Mouse (Mus musculus) A20 (cell line): ENCODE data around the gene Rhebl1.
A peak's percentile ranks its signal among the peaks of the same experiment; 100 is the strongest.

Source experiments
- DNase-seq: peaks from one replicate; pipeline ENCODE4 v3.0.0-alpha.2; 2011; ENCODE audit warnings: low read depth, low spot score

The Rhebl1 gene

DNA sequence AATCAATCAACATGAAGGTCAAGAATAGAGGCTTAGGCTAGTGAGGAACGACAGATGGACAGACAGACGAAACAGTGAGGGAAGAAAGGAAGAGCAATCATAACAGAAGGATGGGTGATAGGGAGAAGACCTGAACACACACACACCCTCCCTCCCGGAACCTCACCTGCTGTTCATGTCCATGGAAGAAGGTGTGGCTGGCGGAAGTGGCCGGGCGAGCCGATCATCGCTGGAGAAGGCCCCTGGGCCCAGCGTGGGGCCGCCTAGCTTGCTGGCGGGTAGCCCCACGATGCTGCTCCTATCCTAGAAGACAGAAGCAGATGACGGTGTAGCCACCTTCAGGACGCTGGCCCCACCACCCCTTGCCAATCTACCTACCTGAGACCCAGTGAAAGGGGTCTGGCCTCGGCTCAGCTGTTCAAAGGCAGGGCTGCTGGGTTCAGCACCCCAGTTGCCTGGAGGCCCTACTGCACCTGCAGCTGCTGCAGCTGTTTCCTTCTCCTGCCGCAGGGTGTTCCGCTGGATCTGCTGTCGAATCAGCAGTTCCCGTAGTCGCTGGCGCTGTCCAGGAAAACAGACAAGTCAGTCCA, 43.0 kb downstream of the Rhebl1 start:
- no peak for DNase-seq

DNA sequence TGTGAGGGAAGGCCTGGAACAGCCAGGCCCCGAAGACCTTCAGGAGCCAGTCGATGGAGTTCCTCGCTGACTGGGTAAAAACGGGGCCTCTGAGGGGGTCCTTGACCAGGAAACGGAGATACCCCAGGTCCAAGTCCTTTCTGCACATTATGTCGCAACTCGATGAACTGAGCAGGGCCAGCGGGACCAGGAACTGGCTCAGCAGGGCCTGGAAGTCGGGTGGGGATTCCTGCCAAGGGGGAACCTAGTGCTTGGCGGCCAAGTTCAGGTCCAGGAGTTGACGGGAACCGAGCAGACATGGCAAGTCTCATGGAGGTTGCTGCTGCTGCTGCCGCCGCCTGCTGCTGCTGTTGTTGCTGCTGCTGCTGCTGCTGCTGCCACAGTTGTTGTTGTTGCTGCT, 43.7 kb downstream of the Rhebl1 start:
- no peak for DNase-seq

- no peak for DNase-seq
Observed at GRCm38 (mm10) chr15:98849956-98850600, 44.3 kb downstream of the Rhebl1 start.

DNA sequence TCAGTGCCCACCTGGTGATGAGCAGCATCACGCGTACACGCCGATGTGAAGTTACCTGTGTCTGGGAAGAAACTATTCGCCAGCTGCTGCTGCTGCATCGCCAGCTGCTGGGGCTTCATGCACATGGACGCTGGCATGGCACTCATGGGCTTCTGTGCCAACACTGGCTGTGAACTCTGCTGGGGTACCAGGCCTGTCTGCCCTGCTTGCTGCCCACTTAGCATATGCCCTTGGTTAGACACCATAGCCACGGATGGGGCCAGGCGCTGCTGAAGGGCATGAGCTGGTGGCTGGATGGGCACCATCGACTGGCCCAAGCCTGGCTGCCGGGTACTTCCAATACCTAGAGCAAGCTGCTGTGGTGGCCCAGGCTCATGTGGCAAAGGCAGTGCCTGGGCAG, 45.2 kb downstream of the Rhebl1 start:
- DNase-seq = no peak

GRCm38 (mm10) chr15:98846140-98846539, 48.2 kb downstream of the Rhebl1 start:
- no peak for DNase-seq

- no peak for DNase-seq
Observed at GRCm38 (mm10) chr15:98845149-98845548, 49.2 kb downstream of the Rhebl1 start.

GRCm38 (mm10) chr15:98843595-98844223, 50.6 kb downstream of the Rhebl1 start:
- DNase-seq = no peak

- no peak for DNase-seq
Observed at GRCm38 (mm10) chr15:98839671-98840585, 54.4 kb downstream of the Rhebl1 start.

- no peak for DNase-seq
Observed at GRCm38 (mm10) chr15:98839161-98839560, 55.2 kb downstream of the Rhebl1 start.

DNA sequence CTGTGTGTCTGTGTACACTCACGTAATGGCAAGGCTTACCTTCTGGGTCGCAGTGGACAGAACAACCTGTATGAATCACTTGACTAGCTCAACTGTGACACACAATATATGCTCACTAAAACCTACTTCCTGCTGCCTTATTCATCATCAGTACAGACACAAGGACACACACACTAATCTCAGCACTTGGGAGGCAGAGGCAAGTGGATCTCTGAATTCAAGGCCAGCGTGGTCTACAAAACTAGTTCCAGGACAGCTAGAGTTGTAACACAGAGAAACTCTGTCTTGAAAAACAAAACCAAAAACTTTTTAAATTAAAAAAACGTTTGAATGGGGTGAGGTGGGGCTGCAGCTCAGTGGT, 56.6 kb downstream of the Rhebl1 start:
- no peak for DNase-seq

DNA sequence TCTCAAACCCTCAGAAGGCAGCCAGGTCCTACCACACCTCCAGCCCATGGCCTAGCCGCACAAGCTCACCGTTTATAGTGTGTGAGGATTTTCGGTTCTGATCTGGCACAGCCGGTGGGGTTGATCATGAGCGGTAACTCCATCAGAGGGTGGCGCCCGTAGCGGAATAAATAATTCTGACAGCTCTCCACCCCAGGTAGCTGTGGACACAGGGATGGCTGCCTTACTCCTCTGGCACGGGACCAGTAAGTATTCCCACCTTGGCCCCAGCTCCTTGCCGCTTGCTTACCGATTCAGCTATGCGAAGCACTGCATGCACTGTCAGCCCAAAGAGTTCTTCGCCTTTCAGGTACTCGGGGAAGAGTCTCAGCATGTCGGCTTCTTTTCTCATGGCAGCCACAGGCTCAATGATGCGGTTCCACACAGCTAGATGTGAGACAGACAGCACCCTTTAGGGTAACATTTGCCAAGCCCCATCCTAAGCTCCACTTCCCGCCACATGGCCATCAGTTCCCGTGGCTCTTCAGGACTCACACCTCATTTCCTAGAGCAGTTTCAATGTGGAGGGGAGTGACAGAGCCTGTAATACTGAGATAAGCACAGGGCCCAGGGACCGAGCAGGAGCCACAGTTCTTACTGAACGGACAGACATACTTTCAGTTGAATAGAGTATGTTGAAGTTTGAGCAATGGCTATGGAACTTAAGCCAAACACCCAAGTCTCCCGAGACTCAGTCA, 57.2 kb downstream of the Rhebl1 start:
- DNase-seq = no peak

- DNase-seq = no peak
Observed at GRCm38 (mm10) chr15:98835291-98835690, 59.0 kb downstream of the Rhebl1 start.

- no peak for DNase-seq
Observed at GRCm38 (mm10) chr15:98834059-98834458, 60.3 kb downstream of the Rhebl1 start.

- DNase-seq = no peak
Observed at GRCm38 (mm10) chr15:98833281-98833680, 61.1 kb downstream of the Rhebl1 start.

DNA sequence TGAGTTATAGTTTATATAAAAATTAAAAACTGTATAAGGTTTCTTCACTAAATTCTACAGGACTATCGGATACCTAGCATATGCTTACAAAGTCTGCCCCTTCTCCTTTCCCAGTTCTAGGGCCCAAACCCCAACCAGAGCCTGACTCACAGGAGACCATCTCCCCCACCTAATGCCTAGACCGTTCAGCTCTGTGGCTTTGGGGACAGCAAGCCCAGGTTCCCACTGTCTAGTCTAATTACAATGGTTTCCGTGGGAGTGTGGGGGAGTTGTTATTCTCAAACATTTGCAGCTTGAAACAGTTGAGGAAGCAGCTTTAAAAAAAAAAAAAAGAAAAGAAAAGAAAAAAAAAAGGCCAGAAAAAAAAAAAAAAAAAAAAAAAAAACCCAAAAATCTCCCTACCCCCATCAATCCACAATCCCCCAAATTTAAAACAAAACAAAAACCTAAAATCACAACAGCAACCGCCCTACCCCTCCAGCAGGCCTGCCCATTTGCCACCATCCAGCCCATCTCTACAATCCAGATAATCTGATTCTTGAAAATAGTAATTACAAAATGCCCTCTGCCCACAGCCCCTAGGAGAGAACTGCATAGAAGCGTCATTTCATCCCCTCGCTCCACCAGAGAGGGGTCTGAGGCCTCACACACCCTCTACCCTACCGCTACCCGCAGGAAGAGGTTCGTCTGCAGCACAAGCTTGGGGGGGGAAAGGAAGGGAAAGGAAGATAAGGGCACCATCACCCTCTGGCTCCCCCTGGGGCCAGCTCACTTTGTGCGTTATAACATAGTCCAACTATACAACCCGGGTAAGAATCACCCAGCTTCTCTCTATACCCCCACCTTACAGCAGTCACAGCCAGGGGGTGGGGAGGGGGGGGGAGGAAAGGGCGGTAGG, 61.9 kb downstream of the Rhebl1 start:
- peak; percentile 83 for DNase-seq

DNA sequence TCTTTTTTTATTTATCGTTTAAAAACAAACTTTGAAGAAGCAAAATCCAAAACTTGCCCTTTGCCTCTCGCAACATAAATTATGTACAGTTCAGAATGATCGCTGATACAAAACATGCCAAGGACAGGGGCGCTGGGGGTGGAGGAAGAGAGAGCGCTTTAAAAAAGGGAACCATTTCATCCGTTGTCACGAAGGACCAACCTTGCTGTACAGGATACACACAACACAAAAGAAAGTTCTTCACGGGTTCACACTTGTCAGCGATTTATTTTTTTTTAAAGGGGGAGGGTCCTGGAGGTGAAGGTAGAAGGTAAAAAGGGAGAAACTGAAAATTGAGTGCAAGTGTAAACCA, 62.7 kb downstream of the Rhebl1 start:
- no peak for DNase-seq

- DNase-seq = peak; percentile 98
Observed at GRCm38 (mm10) chr15:98830736-98831683, 63.3 kb downstream of the Rhebl1 start, which contains the start of gene Prkag1. TSS of gene Prkag1 (minus strand) at chr15:98831521.
